16 mouse cellular contexts compared by ENCODE assay signal in the genomic region with DNA sequence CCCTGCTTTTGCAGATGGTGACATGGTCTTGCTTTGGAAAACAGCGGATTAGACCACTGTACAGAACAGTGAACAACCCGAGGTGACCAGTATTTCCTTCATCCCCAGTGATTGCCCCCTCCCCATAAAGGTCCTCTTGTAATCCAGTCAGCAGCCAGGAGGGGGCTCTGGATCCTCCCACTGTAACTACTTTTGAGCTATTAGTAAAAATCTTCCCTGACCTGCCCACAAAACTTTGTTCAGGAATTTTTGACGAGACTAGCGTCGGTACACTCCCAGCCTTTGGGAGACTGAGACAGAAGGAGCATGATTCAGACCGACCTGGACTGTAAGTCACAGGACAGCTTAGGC. TPM values are rescaled to one million over a fixed set of nuclear protein-coding genes. Genes with fewer than 3 reads are reported as not detected.
DNase-seq lines count a peak whose midpoint lies in the region; TF ChIP-seq lines count a peak whose summit lies in the region.
"Had no signal": no experiment of that assay in that cellular context is flagged by ENCODE, and none has a peak within 500 bp of the region (broad histone marks: within the 10 kb centered on the region; RNA-seq: fewer than 3 reads in every experiment).

No protein-coding gene starts in this region.

- H3K27ac ChIP-seq in layer of hippocampus, adult 2 months: peak overlapping the region; percentile 65; the same call in 1 of the 2 replicates
- H3K27ac ChIP-seq: embryonic facial prominence, embryonic 15.5 days; forebrain, embryonic 10.5 days; macrophage; stomach, embryonic 15.5 days had no signal

- no peak overlapping the region for H3K4me3 ChIP-seq in layer of hippocampus, adult 2 months
- H3K4me3 ChIP-seq: embryonic facial prominence, embryonic 15.5 days; forebrain, embryonic 10.5 days; stomach, embryonic 15.5 days had no signal

- peak; percentile 26 for DNase-seq in embryo, embryonic 10.5 days (ENCODE audit: low spot score)
- no peak for DNase-seq in embryo, embryonic 10 days (ENCODE audit: low spot score)
- DNase-seq in layer of hippocampus, adult 2 months (ENCODE audit: low spot score in 2 of 2): no peak
- DNase-seq in layer of hippocampus, adult 9-11 months: no peak
- DNase-seq in ES-CJ7 (ENCODE audit: low read depth, low spot score): peak; percentile 50
- peak; percentile 20 for DNase-seq in induced T-regulatory cell, adult 2 months (ENCODE audit: low read depth)
- no peak for DNase-seq in cerebellum, postnatal 25 days
- DNase-seq in frontal cortex, postnatal 36 days (ENCODE audit: low spot score in 2 of 2): no peak
- DNase-seq: adrenal gland, adult 8-10 months had no signal

- TF ChIP-seq CTCF in layer of hippocampus, adult 2 months (conservative IDR thresholded peaks at IDR 0.05): peak; percentile 57

RNA-seq across cellular contexts. Expression of a gene that starts 2.5 kb away (rescaled TPM):
- not detected for total RNA-seq in layer of hippocampus, adult 2 months (2021)
- total RNA-seq: heart, postnatal 14 days; layer of hippocampus, postnatal 25 days; left cerebral cortex, postnatal 36 days had no signal

RNA-seq across cellular contexts. Expression of a gene that starts 32.8 kb away (rescaled TPM):
- total RNA-seq in layer of hippocampus, adult 2 months (2021): 1 to 10 TPM; 1.2 to 1.3 TPM
- total RNA-seq: adrenal gland, adult 8-10 months; heart, postnatal 14 days had no signal

RNA-seq across cellular contexts. Expression of a gene that starts 33.4 kb away (rescaled TPM):
- total RNA-seq in layer of hippocampus, adult 2 months (2021): 10 to 100 TPM; 15.0 to 20.4 TPM
- total RNA-seq: adrenal gland, adult 8-10 months; heart, postnatal 14 days had no signal

RNA-seq across cellular contexts. Expression of a gene that starts 43.9 kb away (rescaled TPM):
- total RNA-seq in layer of hippocampus, adult 2 months (2021): 100 to 1,000 TPM; 101 to 119 TPM

RNA-seq across cellular contexts. Expression of a gene that starts 45.6 kb away (rescaled TPM):
- total RNA-seq in layer of hippocampus, adult 2 months (2021): 1,000 to 10,000 TPM; 1,283 to 1,305 TPM

Comparison
In these comparisons a context has a peak if more than half of its experiments do, and no peak if none do; other contexts are left out.
1. DNase-seq: peak in embryo, embryonic 10.5 days (single experiment), ES-CJ7 (single experiment) and induced T-regulatory cell, adult 2 months (single experiment); none in embryo, embryonic 10 days (single experiment), layer of hippocampus, adult 2 months (0 of 2), layer of hippocampus, adult 9-11 months (single experiment), cerebellum, postnatal 25 days (0 of 2) and frontal cortex, postnatal 36 days (0 of 2).